Mouse (Mus musculus): ENCODE results near the gene Tmem127.
A peak's percentile ranks its signal among the peaks of the same experiment; 100 is the strongest.

- TF ChIP-seq CTCF (IDR thresholded peaks at IDR 0.05) (peak; percentile 33), POLR2A (IDR thresholded peaks at IDR 0.05; ENCODE audit: insufficient read depth, low read depth, low read length) (no peak), EP300 (IDR thresholded peaks at IDR 0.05; ENCODE audit: insufficient read depth, low read depth, low read length) (no peak)
These were observed 58.4 kb downstream of the Tmem127 start for GRCm38 (mm10) chr2:127306123-127306522.

All from heart, adult 2 months (tissue).